Mouse (Mus musculus): ENCODE measurements around the gene Apoc4.

Apoc4 gene

DNA sequence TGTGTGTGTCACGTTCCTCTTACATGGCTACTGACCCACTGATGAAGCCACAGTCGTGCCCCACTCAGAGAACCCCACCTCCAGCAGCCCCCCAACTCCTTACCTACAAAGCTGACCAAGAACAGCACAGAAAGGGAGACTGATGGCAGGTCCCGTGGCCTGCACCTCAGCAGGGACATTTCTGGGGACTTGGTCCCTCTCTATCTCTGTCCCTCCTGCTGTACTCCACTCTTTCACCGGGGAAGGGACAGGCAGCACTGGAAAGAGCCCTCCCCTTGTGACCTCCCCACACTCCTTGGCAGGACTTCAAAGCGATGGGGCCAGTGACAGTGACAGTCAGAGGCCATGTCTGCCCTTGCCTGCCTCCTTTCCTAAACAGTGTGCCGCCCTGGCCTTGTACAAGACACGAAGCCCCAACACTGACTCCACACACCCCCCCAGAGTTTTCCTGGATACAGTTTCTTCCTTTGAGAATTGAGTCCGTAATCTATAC lies at the start of gene Apoc4, which contains the start of gene Gm44805:
TSS of gene Apoc4 (minus strand) at position 278 of the 493 bp plus-strand sequence.
TSS of gene Gm44805 (minus strand) at position 222 of the 493 bp plus-strand sequence.
- no peak for DNase-seq

DNA sequence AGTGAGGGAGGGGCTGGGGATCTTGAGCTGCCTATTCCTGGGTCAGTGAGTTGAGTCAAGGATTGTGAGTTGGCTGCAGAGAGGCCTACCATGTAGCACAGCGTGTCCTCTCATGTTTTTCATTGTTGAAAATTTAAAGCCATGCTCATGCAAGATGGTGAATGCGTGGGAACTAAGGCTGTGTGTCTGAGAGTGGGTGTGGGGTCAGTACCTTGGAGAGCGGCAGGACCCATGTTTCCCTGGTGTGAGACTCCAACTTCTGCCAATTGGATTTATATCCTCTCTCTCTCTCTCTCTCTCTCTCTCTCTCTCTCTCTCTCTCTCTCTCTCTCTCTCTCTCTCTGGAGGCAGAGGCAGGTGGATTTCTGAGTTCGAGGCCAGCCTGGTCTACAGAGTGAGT lies 45.3 kb upstream of the Apoc4 start:
- no peak for DNase-seq

DNA sequence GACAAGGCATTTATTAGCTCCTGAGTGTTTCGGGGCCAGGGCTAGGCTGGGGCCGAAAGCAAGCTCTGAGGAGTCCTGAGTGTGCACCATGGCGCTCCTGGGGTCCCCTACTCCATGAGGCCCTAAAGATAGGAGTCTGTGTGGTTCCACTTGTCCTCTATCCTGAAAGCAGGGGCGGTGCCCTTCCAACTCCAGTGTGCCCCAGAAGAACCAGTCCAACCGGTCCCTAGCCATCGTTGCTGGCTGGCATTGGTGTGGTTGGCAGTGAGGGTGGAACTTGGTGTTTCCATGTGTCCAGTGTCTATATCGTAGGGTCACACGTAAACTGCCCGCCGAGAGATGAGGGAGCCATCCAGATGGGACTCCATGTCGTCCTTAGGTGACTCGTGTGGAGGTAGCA lies 42.9 kb upstream of the Apoc4 start:
- no peak for DNase-seq

DNA sequence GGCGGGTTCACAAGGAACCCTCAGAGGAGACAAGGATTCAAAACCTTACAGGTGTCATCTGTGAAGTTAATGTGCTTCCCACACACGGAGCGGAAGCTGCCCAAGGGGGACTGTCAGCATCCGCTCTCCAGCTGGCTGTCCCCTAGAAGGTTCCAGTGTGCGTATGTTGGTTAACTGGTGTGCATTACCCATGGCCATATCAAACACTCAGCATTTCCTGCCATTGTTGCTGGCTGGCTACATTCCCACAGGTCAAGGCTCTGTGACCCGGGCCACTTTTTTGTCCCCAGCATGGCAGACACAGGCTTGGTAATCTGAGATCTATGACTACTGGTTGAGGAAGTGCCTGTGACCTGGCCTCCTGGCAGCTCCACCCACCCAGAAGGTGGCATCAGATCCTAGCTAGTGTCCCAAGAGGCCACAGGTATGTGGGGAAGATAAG lies 41.5 kb upstream of the Apoc4 start:
- no peak for DNase-seq

DNA sequence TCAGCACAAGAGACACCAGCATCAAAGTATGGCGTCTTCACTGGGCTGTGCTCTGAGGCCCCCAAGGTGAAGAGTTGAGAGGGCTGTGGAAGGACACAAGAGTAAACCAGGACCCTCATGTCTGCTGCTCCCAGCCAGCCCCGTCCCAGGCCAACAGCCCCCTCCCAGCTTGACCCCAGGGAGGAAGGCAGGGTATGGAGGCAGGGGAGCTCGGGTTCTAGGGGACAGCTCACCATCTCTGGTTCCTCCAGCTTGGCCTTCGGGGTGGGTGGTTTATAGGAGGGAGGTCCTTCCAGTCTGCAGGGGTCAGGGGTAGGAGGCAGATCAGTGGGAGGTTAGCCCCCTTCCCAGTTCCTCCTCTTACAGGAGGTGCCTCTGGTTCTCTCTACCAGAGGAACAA lies 37.9 kb upstream of the Apoc4 start:
- DNase-seq: no peak

DNA sequence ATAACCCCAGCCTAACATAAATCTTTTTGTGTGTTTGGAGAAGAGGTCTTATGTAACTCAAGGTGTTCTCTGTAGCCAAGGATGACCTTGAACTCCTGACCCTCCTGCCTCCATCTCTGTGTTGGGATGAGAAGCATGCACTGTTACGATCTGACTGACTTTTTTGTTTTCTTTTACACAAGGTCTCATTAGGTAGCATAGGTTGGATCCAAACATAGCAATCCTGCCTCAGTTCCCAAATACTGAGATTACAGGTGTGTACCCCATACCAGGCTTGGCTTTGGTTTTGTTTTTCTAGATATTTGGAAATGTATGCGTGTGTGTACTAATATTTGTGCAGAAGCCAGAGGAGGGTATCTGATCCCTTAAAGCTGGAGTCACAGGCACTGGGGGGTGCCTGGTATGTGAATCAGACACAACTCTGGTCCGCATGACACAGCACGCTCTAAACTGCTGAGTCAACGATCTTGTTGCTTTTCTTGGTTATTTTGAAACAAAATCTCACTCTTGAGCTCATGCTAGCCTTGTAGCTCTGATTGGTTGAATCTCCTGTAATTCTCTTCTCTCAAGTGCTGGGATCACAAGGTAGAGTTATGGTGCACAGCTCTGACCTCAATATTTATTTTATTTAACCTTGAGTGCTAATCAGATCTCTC lies 37.1 kb upstream of the Apoc4 start:
- DNase-seq: no peak

DNA sequence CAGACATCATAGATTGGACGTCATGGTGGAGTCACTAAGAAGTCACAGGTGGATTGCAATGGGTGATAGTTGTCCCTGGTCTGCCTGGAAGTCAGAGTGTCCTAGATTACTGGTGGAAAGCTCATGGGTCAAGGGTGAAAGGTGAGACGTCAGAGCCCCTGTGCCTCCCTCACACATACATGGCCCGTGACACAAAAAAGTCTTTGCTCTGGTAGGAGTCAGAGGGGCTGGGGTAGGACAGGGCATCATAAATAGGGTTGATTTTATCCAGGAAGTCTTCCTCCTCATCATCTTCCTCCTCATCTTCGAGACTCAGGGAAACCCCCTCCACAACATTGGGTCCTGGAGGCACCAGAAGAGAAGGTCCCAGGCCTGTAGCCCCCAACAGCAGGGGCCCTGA lies 36.1 kb upstream of the Apoc4 start:
- no peak for DNase-seq

DNA sequence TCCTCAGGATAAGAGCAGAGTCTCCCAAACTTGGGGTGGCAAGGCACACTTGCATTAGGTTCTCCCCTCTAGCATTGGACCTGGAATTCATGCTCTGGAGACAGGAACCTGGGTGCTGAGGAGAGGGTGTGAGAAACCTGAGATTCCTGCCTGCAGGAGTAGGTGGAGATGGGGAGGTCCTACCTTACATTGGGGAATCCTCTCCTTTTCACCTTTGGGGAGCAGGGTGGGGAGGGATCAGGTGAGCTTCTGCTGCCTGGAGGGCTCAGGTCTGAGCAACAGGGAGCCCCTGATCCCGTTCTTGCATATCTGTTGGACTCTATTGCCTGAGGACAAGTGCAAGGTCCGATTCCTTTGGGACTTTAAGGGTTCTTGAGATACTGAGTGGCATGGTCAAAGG lies 35.5 kb upstream of the Apoc4 start:
- DNase-seq: no peak

DNA sequence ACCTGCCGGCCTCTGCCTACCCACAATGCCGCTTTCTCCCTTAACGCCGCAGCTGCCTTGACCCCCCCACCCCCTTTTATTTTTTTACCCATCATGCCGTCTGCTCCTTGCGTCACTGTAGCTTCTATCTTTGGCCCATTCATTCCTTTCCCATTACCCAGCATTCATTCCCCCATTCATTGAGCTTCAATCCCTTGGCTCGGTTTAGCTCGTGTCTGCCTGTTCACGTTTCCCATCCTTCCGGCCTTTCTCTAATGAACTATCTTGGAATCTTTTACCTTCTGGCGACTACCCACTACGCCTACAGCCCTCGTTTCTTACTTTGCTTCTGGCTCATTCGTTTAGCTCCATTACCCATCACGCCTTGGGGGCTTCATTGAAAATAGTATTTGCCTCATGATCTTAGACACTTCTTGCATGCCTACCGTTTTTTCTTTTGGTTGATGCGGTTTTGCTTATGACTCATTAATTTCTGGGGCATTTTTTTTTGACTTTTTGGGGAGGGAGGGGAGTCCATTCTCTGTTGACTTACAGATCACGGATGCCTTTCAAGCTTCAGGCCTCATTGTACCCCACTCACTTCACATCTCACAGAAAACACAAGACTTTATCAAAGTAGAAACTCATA lies 34.9 kb upstream of the Apoc4 start:
- no peak for DNase-seq

DNA sequence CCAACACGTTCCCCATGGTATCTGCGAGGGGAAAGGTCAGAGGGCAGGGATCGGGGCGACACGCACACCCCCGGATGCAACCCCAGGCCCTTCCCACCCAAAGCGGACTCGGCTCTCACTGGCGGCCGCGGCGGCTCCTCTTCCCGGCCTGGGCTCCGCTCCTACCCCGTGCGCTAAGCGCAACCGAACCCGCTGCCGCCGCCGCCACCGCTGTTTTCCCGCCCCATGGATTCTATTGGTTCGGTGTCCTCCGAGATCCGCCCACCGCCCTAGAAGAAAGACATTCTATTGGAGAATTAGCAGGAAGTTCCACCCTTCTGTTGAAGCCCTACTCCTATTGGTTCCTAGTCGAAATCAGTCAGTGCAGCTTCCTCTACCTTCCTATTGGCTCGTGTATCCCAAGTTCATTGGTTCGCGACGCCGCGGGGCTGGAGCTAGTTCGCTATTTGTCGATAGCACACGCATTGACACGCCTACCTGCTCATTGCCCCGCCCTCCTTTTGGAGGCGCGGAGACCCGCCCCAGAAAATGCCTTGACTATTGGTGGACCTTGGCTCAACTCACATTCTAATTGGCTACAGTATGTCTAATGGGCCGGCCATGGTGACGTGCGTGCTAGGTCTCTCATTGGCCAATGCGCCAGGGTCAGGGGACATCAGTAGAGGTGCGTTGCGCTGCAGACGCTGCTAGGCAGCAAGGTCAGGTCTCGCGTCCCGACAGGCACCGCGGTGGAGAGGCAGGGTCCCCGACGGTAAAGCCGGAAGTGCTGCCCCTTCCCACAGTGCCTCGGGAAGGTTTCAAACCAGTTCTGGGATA lies 34.2 kb upstream of the Apoc4 start, which contains the start of gene Tomm40:
TSS of gene Tomm40 (minus strand) at position 200 of the 816 bp plus-strand sequence.
- peak; percentile 98 to 99 for DNase-seq

DNA sequence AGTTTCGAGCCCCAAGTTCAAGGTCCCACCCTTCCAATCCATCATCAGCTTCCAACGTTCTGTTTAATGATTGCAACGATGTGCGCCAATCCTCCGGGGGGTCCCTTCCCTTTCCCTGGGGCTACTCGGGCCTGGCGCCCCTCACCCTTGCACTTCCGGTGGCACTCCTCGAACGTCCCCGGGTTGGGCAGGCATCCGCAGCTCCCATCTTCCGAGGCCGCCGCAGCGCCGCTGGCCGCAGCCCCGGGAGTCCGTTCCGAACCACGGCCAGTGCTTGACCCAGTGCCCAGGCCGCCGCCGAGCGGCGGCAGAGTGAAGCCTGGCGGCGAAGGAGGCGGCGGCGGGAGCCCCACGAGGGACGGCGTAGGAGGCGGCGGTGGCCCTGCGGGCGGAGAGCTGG lies 33.6 kb upstream of the Apoc4 start:
- peak in 1 of 2 experiments; percentile 10 for DNase-seq

DNA sequence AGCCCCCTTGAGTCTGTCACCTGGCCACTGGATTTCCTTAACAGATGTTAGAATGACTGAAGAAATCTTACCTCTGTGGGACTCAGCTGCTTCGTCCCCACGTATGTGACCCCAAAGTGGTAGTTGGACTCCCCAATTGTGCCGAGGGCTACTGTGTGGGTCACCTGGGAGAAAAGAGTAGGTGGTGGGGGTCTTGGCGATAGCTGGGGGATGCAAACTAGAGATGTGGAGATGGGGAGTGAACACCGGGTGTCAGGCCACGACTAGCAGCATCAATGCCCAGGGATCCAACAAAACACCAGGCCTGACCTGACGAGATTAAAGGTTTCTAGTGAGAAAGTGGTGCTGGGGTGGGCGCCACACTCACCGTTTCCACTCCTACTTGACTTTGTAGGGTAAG lies 32.3 kb upstream of the Apoc4 start:
- no peak for DNase-seq

DNA sequence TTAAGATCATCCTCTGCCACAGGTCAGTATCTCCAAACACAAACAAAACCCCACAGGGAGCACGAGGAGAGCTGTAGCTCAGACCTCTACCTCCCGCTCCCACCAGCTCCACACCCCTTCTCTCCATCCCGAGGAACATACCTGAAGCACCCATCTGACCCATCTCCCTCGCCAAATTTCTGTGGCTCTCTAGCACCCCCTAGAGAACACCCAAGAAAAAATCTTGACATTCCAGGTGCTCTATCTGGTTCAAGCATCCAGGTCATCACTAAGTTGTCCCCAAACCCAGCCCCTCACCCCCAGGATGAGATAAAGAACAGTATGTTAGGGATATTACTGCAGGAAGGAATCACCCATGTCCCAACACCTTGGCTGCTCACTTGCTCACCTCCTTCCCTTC lies 31.9 kb upstream of the Apoc4 start:
- DNase-seq: peak; percentile 61 to 62

DNA sequence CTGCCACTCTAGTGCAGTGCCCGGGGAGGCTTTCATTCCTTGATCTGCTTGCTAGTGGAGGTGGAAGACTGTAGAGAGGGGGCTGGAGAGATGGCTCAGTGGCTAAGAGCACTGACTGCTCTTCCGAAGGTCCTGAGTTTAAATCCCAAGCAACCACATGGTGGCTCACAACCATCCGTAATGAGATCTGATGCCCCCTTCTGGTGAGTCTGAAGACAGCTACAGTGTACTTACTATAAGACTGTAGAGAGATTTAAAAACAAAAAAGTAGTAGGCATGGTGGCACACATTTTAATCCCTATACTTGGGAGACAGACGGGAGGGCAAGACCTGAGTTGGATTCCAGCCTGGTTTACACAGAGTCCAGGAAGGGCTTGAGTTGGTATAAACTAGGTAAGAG lies 31.1 kb upstream of the Apoc4 start:
- DNase-seq: peak; percentile 25 to 26

DNA sequence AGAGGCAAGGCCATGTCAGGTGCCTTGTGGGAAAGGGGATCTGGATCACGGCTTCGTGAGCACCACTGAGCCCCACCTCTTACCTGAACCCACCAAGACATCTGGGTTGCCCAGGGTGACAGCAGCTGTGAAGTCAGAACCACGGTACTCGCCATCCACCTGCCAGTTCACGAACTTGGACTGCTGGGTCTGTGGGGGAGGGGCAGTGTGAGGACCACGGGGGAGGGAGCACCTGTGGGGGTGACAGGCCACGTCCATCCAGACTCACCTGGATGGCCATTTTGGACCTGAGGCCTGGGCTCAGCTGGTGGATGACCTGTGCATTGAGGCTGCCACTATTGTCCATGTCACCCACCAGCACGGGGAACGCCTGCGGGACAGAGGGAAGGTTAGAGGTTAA lies 29.4 kb upstream of the Apoc4 start:
- no peak for DNase-seq

DNA sequence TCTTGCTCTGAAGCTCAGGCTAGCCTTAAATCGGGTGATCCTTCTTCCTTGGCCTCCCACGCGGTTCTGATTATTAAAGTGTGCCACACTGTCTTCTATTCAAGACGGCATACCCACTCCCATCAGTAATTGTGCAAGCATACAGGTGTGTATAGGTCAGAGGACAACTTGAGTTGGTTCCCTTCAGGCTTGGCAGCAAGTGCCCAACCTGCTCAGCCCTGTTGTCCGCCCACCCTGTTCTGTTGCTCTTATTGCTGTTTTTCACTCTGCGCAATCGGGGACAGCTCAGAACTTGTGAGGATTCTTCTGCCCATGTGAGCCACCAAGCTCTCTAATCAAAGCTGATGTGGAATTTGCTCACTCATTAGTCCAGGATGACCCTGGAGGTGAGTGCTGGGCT lies 24.0 kb upstream of the Apoc4 start:
- no peak for DNase-seq

DNA sequence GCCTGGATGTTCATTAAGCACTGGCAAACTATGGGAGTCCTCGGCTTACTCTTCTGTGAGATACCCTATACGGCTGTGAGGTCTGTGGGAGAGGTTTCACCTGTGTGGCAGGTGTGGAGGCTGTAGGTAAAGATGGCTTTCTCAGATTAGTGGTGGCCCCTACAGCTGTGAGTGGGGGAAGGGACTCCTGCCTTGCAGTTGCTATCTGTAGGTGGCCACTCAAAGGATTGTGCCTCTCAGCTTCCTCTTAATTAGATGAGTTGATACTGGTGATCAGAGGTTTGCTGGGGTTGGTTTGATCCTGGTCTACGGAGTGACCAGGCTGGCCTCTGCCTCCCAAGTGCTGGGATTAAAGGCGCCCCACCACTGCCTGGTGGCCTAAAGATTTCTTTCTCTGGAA lies 23.2 kb upstream of the Apoc4 start:
- DNase-seq: no peak

DNA sequence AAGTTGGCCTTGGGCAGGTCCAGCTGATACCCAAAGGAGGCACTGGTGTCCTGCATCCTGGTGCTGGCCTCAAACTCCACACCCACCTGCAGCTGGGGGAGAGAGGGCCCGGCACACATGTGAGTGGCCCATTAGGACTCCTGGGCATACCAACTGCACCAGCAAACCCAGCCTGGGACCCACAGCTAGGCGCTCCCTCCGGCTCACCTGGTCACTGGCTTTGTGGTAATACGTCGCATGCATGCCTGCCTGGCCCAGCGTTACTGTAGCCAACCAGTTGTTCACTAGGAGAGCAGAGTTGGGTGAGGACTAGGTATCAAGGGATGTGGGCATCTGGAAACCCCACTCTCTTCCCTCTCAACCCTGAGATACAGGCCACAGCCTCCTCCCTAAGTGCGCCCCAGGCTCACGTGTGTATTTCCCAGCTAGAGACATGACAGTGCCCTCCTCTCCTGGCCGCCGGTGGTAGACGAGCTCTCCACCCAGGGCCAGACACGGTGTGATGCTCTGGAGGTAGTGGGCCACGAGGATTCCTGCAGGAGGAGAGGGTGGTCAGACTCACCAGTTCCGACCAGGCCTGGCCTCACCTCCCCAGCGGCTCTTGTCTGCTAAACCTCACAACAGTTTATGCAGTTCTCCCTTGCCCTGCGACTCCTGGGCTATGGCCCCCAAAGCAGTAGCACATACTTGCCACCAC lies 21.7 kb upstream of the Apoc4 start:
- DNase-seq: no peak

DNA sequence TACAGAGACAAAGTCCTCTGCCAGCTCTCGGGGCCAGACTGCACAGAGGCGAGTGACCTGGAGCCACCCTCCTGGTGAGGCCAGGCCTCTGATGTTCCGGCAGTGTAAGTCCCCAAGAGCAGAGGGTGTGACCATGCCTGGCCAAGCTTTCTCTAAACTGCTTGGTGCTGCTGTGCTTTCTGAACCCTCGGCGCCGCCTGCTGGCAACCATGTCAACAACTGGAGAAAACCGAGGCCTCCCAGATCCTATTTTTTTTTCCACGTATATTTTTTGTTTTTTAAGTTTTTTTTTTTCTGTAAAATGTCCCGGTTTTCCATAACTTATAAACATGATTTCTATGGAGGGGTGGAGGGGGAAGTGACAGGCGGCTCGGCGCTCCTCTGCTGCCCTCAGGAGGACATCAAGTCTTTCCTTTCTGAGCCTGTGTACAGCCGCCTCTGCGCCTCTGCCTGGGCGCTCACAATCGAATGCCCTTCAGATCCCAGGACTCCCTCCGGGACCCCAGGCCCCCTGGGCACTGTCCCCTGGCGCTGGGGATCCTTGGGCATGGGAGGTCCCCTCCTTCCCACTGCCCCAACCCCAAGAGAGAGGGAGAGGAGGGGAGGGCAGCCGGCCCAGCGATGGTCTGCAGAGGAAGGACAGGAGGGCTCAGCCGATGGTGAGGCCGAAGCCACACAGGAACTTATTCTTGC lies 19.9 kb upstream of the Apoc4 start:
- DNase-seq: peak; percentile 54

DNA sequence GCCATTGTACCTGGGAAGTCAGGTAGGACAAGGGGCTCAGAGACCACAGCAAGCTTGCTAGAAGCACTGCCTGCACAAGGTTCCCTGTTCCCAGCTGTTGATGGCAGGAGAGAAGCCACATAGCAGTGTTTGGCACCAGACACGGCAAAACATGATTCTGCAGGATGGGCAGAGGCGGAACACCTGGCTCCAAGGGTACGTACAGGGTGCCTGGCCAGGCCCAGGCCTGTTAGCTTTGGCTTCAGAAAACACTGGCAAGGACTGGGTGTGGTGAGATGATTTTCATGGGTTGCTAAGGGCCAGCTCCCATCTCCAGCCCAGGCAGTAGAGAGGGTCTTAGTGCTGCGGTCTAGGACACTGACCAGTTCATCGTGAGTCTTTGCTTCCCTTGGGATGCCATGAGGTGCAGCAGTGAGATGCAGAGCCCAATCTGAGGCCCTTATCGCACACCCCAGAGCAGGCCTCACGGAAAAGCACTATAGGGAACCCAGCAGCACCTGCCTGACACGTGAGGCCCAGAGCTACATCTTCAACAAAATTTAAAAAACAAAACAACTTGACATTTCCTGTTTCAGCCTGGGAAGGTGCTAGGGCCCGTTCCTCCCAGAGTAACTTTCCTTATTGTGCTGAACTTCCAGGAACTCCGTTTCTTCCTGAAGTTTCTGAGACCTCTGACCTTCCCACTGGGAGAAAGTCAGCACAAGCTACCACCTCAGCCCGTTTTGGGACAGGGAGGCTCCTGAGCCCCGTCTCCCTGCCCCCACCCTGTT lies 19.2 kb upstream of the Apoc4 start:
- DNase-seq: peak in 1 of 2 experiments; percentile 17

DNA sequence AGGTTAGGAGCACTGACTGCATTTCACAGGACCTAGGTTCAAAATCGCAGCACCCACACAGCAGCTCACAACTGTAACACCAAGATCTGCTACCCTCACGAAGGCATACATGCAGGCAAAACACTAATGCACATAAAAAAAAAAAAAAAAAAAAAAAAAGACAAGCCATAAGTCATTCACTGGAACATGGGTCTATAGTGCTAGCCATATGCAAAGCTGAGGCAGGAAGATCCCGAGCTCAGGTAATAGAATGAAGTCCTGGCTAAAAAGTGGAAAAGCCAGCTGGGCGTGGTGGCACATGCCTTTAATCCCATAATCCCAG lies 18.5 kb upstream of the Apoc4 start:
- DNase-seq: no peak
